Mouse (Mus musculus): Measurements from ENCODE around the gene Abcc5. TPM values are rescaled to one million over a fixed set of nuclear protein-coding genes. Genes with fewer than 3 reads are reported as not detected.

The Abcc5 gene
- polyA plus RNA-seq (2012; ENCODE audit: low replicate concordance) = 4.6 and 8.1 TPM in 2 replicates

GRCm38 (mm10) chr16:20425855-20426598, at the start of gene Abcc5:
TSS of gene Abcc5 (minus strand) at chr16:20426394.

GRCm38 (mm10) chr16:20325286-20325685, 100.9 kb downstream of the Abcc5 start, which contains the start of gene Cyp2ab1:
TSS of gene Cyp2ab1 (minus strand) at chr16:20325404.

GRCm38 (mm10) chr16:20301770-20302649, 124.2 kb downstream of the Abcc5 start, which contains the start of gene Parl:
TSS of gene Parl (minus strand) at chr16:20302387.

Other genes starting within 250 kb of the Abcc5 start
- gene Map6d1, start 185.0 kb downstream of the Abcc5 start, polyA plus RNA-seq (2012; ENCODE audit: low replicate concordance) = not detected in 2 replicates
- 120 and 194 TPM in 2 replicates for gene Parl, start 124.0 kb downstream of the Abcc5 start, polyA plus RNA-seq (2012; ENCODE audit: low replicate concordance)
- 1.6 and 2.7 TPM in 2 replicates for gene Cyp2ab1, start 101.0 kb downstream of the Abcc5 start, polyA plus RNA-seq (2012; ENCODE audit: low replicate concordance)
- gene Eif2b5, start 72.4 kb upstream of the Abcc5 start, polyA plus RNA-seq (2012; ENCODE audit: low replicate concordance) = 12.9 and 17.4 TPM in 2 replicates
- gene Dvl3, start 90.6 kb upstream of the Abcc5 start, polyA plus RNA-seq (2012; ENCODE audit: low replicate concordance) = 31.2 and 61.5 TPM in 2 replicates
- 63.6 and 66.9 TPM in 2 replicates for gene Ap2m1, start 109.1 kb upstream of the Abcc5 start, polyA plus RNA-seq (2012; ENCODE audit: low replicate concordance)
- 28.8 and 31.8 TPM in 2 replicates for gene Abcf3, start 122.2 kb upstream of the Abcc5 start, polyA plus RNA-seq (2012; ENCODE audit: low replicate concordance)
- gene Vwa5b2, start 163.1 kb upstream of the Abcc5 start, polyA plus RNA-seq (2012; ENCODE audit: low replicate concordance) = 0.04 and 0.05 TPM in 2 replicates
- gene Eef1akmt4, start 185.2 kb upstream of the Abcc5 start, polyA plus RNA-seq (2012; ENCODE audit: low replicate concordance) = 0.40 and 5.7 TPM in 2 replicates
- not detected in 2 replicates for gene Gm49333, start 185.2 kb upstream of the Abcc5 start, polyA plus RNA-seq (2012; ENCODE audit: low replicate concordance)
- 12.4 and 14.8 TPM in 2 replicates for gene Alg3, start 185.3 kb upstream of the Abcc5 start, polyA plus RNA-seq (2012; ENCODE audit: low replicate concordance)
- gene Camk2n2, start 194.9 kb upstream of the Abcc5 start, polyA plus RNA-seq (2012; ENCODE audit: low replicate concordance) = 0.65 and 2.3 TPM in 2 replicates
- not detected in 2 replicates for gene Ece2, start 203.4 kb upstream of the Abcc5 start, polyA plus RNA-seq (2012; ENCODE audit: low replicate concordance)
- gene Psmd2, start 225.3 kb upstream of the Abcc5 start, polyA plus RNA-seq (2012; ENCODE audit: low replicate concordance) = 104 and 180 TPM in 2 replicates
- 484 and 1,061 TPM in 2 replicates for gene Eif4g1, start 241.9 kb upstream of the Abcc5 start, polyA plus RNA-seq (2012; ENCODE audit: low replicate concordance)